Mouse (Mus musculus) T-cell, adult 2 months (primary cell): ENCODE data around the gene Tssk3.
"Not testable (repeated sequence)": the region's sequence is repeated elsewhere in the genome, so short reads cannot be mapped to it uniquely, and the experiment has no call there.

ENCODE experiments used
- DNase-seq: peaks from one replicate; pipeline ENCODE4 v3.0.0; 2022; ENCODE audit warnings: low spot score

The Tssk3 gene

DNA sequence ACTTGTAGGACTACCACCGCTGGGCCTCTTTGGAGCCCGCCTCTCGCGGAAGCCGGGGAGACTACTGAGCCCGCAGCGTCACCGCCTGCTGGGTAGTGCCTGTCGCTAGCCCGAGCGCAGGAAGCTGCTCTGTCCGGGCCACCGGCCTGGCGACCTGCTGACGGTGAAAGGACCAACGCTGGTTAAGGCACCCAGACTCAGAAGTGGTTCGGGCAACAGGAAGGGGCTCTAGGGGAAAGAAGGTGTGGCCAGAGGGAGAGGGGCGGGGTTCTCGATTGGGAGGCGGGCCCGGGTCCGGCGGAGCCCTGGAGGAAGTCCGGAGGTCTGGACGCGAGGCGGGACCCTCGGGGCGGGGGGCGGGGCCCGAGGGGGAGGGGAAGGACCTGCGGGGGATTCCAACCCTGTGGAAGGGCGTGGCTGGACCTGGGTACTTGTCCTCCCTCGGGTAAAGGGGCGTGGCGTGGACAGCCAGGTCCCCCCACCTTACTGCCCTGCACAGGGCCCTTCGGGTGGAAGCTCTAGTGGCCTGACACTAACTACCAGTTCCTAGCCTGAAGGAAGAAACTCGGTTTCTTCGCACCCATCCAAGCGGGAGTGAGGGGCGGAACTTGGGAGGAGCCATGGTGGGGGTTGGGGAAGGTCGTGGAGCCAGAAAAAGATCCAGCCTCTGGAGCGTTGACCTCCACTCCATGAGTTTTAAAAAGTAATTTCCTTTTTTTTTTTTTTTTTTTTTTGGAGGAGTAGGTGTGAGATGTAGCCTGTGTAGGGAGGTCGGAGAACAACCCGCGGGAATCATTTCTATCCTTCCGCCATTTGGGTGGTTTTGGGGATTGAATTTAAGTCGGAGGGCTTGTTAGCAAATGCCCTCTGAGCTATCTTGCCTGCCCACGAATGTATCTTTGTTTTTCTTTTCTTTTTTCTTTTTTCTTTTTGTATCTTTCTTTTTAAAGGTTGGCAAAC is 10.1 kb upstream of the Tssk3 start:
- DNase-seq, result peak; percentile 59

GRCm38 (mm10) chr4:129500017-129500416 is 9.2 kb upstream of the Tssk3 start:
- DNase-seq, result no peak

- no peak for DNase-seq
These were observed 8.1 kb upstream of the Tssk3 start for GRCm38 (mm10) chr4:129498941-129499340.

DNA sequence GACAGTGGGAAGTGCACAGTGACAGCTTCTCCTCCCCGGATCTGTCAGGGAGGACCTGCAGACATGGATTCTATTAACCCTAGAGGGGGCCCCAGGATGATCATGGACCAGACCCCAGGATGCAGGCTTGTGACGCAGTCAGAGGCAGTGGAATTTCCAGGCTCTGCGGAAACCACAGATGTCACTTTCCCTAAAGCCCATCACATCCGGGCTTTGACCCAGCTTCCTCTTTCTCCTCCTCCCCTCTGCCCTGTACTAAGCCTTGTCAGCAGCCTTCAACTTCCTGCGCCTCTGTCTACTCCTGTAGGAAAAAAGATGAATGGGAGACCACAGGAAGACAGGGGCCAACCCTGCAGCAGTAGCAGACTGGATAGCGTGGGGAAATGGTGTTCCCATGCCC is 5.8 kb upstream of the Tssk3 start:
- no peak for DNase-seq

DNA sequence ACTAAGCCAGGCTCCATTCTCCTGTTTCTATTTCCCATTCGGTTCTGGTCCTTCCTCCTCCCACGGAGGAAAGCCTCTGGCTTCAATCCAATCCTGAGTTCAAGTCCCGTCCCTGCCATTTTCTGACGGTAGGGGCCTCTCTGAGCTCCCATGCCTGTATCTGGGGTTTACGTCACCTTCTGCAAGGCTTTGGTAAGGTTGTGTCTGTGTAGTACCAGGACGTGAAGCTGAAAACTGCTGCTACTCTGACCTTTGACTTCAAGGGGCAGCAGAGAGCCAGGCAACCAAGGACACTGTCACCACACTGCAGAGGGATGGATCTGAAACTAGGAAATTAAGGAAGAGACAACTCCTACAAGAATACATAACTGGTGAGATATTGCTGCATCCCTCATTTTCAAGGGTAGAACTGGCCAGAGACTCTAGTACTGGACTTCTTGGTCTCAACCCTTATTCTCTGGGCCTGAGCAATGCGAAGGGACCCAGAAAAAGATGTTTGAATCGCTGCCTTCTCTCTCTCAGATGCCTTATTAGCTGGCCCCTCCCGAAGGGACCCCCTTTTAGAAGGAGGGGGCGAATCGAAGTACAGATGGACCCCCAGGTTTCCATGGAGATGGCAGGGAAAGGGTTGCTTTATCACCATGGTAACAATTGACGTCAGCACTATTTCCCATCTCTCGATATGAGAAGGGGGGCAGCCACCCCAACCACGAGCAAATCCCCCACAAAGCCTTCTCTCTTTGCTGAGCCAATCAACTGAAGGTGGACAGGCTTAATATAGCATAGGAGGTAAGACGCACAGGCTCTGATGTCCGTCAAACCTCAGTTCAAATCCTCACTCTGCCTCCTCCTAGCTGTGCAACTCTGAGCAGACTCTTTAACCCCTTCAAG is 5.1 kb upstream of the Tssk3 start:
- no peak for DNase-seq

GRCm38 (mm10) chr4:129494681-129495080 is 3.9 kb upstream of the Tssk3 start:
- DNase-seq, result no peak

DNA sequence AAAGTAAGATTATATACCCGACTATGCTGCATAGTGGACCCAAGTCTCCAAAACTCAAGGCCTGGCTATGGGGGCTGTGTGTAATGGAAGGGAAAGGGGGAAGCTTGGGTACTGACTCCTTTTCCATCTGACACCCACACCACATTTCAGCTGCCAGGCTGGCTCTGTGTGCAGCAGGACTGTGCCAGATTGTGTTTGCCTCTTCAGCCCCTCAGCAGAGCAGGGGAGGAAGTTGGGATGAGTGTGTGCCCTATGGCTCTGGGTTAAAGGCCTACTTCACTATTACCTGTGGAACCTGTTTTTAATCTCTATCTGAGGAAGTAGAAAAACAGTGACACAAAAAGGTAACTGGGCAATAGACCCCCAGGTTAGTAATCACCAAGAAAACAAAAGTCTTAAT is 9.7 kb downstream of the Tssk3 start:
- no peak for DNase-seq

- DNase-seq, result no peak
These were observed 11.0 kb downstream of the Tssk3 start for GRCm38 (mm10) chr4:129479863-129480262.

GRCm38 (mm10) chr4:129476047-129476446 is 14.8 kb downstream of the Tssk3 start:
- DNase-seq, result no peak

- no peak for DNase-seq
These were observed 26.5 kb downstream of the Tssk3 start for GRCm38 (mm10) chr4:129464286-129464815.

DNA sequence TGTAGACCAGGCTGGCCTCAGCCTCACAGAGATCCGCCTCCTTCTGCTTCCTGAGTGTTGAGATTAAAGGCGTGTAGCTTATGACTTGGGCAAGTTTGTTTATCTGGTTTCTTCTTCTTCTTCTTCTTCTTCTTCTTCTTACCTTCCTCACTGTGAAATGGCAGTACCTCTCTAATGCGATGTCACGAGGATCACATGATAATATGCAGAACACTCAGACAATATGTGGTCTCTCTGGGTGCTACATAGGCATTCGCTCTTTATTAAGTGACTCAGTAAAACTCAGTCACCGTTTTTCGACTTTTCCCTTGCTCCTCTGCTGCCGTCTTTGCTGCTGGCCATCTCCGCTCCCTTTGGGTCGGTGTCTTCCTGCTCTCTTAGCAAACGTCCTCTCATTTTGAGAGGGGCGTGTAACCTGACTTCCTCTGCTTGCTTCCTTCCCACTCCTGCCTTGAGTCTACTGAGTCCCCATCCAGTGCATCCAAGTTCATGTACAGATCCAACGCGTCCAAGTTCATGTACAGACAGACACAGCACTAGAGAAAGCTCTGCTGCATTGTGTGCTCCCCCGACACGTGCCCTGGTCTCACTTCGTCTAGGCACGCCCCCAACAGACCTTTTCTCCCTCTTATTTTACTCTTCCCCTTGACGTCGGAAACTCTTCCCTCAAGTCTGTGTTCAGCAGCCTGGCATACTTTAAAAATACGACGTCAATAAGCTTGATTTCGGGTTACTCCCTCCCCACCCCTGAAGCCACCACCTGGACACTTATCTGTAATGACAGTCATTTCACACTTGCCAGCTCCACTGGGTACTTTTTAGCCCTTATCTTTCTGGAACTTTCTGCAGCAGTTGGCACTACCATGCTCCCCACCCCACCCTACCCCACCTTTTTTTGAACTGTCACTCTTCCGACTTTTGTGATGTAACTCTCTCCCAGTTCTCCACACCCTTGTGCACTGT is 27.4 kb downstream of the Tssk3 start:
- DNase-seq, result no peak

GRCm38 (mm10) chr4:129462118-129462517 is 28.7 kb downstream of the Tssk3 start:
- no peak for DNase-seq

DNA sequence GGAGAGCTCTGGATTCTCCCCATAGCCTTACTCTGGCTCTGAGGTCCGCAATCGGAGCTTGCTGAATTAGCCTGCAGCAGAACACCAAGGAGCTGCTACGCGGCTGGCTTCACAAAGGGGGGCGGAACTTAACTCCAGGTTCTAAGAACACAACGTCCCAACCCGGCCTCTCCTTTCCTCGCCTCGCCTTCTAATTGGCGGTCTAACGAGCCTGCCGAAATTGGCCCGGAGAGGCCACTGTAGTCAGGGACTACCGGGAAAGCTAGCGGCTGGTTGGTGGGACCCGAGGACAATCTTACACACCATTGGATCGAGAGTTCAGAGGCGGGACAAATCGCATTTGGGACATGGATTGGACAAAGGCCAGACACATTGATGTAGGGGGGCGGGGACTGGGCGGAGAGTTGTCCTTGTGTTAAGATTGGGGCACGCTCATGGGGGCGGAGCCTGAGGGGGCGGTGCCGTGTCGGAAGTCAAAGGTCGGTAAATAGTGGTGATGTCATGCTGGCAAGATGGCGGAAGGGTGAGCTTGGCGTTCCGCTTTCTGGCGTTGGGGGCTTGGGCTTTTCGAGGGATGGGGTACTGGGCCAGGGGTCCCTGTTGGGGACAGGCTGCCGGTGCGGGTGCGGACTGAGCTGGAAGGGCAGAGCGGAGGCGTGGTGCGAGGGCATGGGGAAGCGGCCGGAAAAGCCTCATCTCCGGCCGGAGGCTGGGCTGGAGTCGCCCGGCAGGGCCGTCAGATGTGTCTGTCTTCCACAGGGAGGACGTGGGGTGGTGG is 29.4 kb downstream of the Tssk3 start, which contains the start of gene Bsdc1:
Bsdc1 (plus strand) TSS at position 399 of the 778 bp plus-strand sequence.
- DNase-seq, result peak; percentile 100

- no peak for DNase-seq
These were observed 30.0 kb downstream of the Tssk3 start for GRCm38 (mm10) chr4:129460827-129461182.

GRCm38 (mm10) chr4:129459726-129460125 is 31.1 kb downstream of the Tssk3 start:
- no peak for DNase-seq

DNA sequence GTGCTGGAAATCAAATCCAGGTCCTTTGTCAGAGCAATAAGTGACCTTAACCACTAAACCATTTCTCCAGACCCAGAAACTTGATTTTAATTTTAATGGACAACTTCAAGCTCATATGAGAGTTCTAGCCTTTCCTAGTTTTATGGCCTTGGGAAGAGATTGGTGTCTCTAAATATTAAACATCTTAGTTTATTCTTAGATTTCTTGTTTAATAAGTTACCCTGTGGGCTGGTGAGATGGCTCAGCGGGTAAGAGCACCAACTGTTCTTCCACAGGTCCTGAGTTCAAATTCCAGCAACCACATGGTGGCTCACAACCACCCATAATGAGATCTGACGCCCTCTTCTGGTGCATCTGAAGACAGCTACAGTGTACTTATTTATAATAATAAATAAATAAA is 33.5 kb downstream of the Tssk3 start:
- not testable (repeated sequence) for DNase-seq

- no peak for DNase-seq
These were observed 34.7 kb downstream of the Tssk3 start for GRCm38 (mm10) chr4:129456126-129456525.

- DNase-seq, result peak; percentile 62
These were observed 35.6 kb downstream of the Tssk3 start for GRCm38 (mm10) chr4:129455265-129455664.

DNA sequence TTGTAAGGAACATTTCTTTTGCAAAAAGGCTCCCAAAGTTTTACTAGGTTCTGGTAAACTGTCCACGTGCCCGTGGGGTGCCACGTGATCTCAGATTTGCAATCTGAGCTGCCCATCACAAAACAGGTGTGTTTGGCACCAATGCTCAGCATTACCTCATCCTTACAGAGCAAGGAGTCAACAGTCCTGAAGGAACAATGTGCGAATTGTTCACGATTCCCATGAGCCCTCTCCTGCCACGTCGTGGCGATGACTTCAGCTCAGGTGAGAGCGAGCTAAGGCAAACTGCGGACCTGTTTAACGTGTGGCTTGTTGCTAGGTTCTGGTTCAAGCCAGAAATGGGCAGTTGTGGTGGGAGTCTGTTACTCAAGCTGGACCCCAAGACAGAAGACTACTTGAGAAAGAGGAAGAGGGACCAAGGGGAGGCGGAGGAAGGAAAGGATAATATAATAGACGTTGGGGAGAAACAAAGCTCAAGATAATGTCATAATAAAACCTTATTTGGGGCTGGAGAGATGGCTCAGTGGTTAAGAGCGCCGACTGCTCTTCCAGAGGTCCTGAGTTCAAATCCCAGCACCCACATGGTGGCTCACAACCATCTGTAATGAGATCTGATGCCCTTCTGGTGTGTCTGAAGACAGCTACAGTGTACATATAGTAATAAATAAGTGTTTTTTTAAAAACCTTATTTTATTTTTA is 39.2 kb downstream of the Tssk3 start:
- DNase-seq, result no peak

DNA sequence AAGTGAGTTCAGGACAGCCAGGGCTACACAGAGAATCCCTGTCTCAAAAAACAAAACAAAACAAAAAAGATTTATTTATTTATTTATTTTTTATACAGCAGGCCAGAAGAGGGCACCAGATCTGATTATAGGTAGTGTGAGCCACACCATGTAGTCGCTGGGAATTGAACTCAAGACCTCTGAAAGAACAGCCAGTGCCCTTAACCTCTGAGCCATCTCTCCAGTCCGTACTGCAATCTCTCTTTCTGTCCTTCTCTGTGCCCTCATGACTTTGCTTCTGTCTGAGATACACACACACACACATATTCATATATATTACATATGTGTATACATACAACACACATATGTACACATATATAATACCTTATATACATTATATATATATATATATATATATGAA is 40.0 kb downstream of the Tssk3 start:
- no peak for DNase-seq
